Mouse (Mus musculus) cerebellum, adult 9-10 months (tissue): ENCODE results near the gene Vsx1.

Source experiments
- DNase-seq: peaks from one replicate; pipeline ENCODE4 v3.0.0; 2022

Gene Vsx1

GRCm38 (mm10) chr2:150689223-150689800 lies at the start of gene Vsx1:
Vsx1 (minus strand) TSS chr2:150689360.
- no peak for DNase-seq

GRCm38 (mm10) chr2:150737881-150738280 lies 48.7 kb upstream of the Vsx1 start:
- DNase-seq = no peak

- DNase-seq = no peak
These were observed 46.8 kb upstream of the Vsx1 start for GRCm38 (mm10) chr2:150735756-150736576.

GRCm38 (mm10) chr2:150712167-150712674 lies 23.1 kb upstream of the Vsx1 start:
- DNase-seq = no peak

GRCm38 (mm10) chr2:150691481-150692170 lies 2.5 kb upstream of the Vsx1 start:
- DNase-seq = no peak

GRCm38 (mm10) chr2:150690216-150690615 lies 1.1 kb upstream of the Vsx1 start:
- DNase-seq = no peak

- peak; percentile 83 for DNase-seq
These were observed 496 bp downstream of the Vsx1 start for GRCm38 (mm10) chr2:150688541-150689186.

- DNase-seq = no peak
These were observed 1.2 kb downstream of the Vsx1 start for GRCm38 (mm10) chr2:150687871-150688540.

GRCm38 (mm10) chr2:150685389-150685788 lies 3.8 kb downstream of the Vsx1 start:
- no peak for DNase-seq

- DNase-seq = no peak
These were observed 4.7 kb downstream of the Vsx1 start for GRCm38 (mm10) chr2:150684451-150684850.

GRCm38 (mm10) chr2:150681581-150681980 lies 7.6 kb downstream of the Vsx1 start:
- no peak for DNase-seq

- DNase-seq = peak; percentile 52
These were observed 10.8 kb downstream of the Vsx1 start for GRCm38 (mm10) chr2:150678392-150678791.

- no peak for DNase-seq
These were observed 13.6 kb downstream of the Vsx1 start for GRCm38 (mm10) chr2:150675525-150675924.

GRCm38 (mm10) chr2:150674900-150675299 lies 14.3 kb downstream of the Vsx1 start:
- peak; percentile 31 for DNase-seq

- no peak for DNase-seq
These were observed 15.2 kb downstream of the Vsx1 start for GRCm38 (mm10) chr2:150673929-150674328.

GRCm38 (mm10) chr2:150671609-150672290 lies 17.4 kb downstream of the Vsx1 start:
- no peak for DNase-seq

- no peak for DNase-seq
These were observed 18.2 kb downstream of the Vsx1 start for GRCm38 (mm10) chr2:150670926-150671325.

- no peak for DNase-seq
These were observed 19.6 kb downstream of the Vsx1 start for GRCm38 (mm10) chr2:150669454-150670045.

GRCm38 (mm10) chr2:150668956-150669355 lies 20.2 kb downstream of the Vsx1 start:
- no peak for DNase-seq

- DNase-seq = no peak
These were observed 21.1 kb downstream of the Vsx1 start, which contains the start of gene Acss1 for GRCm38 (mm10) chr2:150667820-150668766. Acss1 (minus strand) TSS chr2:150668500.
